Mouse (Mus musculus): ENCODE measurements around the gene Dnttip2.

DNA sequence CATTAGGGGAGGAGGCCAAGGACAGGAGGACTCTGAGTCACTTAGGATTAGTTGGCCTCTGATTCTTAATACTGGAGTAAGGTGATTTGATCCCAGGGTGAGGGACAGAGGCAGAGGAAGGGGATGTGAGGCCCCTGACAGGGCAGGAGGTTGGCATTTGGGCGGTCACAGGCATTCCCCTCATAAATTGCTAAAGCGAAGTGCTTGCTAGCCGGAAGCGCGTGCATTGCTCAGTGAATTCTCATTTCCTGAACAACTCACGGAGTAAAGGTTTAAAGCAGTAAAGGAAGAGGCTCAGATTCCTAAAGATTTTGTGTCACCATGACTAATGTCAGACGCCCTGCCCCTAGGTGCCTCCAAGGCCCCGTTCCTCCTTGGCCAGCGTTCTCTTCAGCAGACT lies 48.0 kb downstream of the Dnttip2 start:
- TF ChIP-seq CTCF (IDR thresholded peaks at IDR 0.05; ENCODE audit: extremely low read depth, insufficient read depth, insufficient read length, insufficient replicate concordance) (no peak), POLR2A (IDR thresholded peaks at IDR 0.05; ENCODE audit: low read depth, low read length) (no peak)
